Mouse (Mus musculus) forebrain, embryonic 13.5 days (tissue): ENCODE results near the gene Cit. TPM values are rescaled to one million over a fixed set of nuclear protein-coding genes. Genes with fewer than 3 reads are reported as not detected.

ENCODE experiments used
- ATAC-seq: fragments of 200-750 bp; cut with Nextera tagmentation; 2 replicates; pipeline ENCODE4 v1.8.0; 2017
- H3K27ac ChIP-seq: fragments of 300-500 bp; sonication (generic); 2 replicates; pipeline ENCODE4 v1.5.1; 2015; ENCODE audit warnings: inconsistent platforms, mild to moderate bottlenecking, moderate library complexity
- H3K27me3 ChIP-seq: fragments of 300-500 bp; sonication (generic); 2 replicates; pipeline ENCODE4 v1.6.1; 2015; ENCODE audit warnings: mild to moderate bottlenecking, inconsistent platforms
- H3K36me3 ChIP-seq: fragments of 300-500 bp; sonication (generic); 2 replicates; pipeline ENCODE4 v1.6.1; 2015; ENCODE audit warnings: mild to moderate bottlenecking, inconsistent platforms; ENCODE audit not compliant: poor library complexity, severe bottlenecking
- H3K4me1 ChIP-seq: fragments of 300-500 bp; sonication (generic); 2 replicates; pipeline ENCODE4 v1.6.1; 2015; ENCODE audit warnings: inconsistent platforms
- H3K4me2 ChIP-seq: fragments of 300-500 bp; sonication (generic); 2 replicates; pipeline ENCODE4 v1.6.1; 2015; ENCODE audit warnings: inconsistent platforms, mild to moderate bottlenecking, moderate library complexity
- H3K4me3 ChIP-seq: fragments of 300-500 bp; sonication (generic); 2 replicates; pipeline ENCODE4 v1.5.1; 2015; ENCODE audit warnings: mild to moderate bottlenecking, inconsistent platforms
- H3K9ac ChIP-seq: fragments of 300-500 bp; sonication (generic); 2 replicates; pipeline ENCODE4 v1.6.1; 2015; ENCODE audit warnings: mild to moderate bottlenecking, inconsistent platforms
- H3K9me3 ChIP-seq: fragments of 300-500 bp; sonication (generic); replicated peaks from 2 replicates; pipeline ENCODE4 v1.6.1; 2016; ENCODE audit warnings: inconsistent platforms
- WGBS: fragments of 180-500 bp; shearing (Covaris S2); methylation state at CpG from one replicate; pipeline ENCODE4 v1.1.7; 2015; 5-methylcytosine and 5-hydroxymethylcytosine counted together
- polyA plus RNA-seq: library from polyadenylated mRNA; unstranded; fragments of >200 nt; fragmentation: Nextera tagmentation; extraction: Ambion mirVana; gene quantifications from 2 replicates; pipeline ENCODE4 v1.2.1, GENCODE M21; 2015

The Cit gene
- polyA plus RNA-seq, 1 experiment from 2014 or later, result 30.8 TPM

DNA sequence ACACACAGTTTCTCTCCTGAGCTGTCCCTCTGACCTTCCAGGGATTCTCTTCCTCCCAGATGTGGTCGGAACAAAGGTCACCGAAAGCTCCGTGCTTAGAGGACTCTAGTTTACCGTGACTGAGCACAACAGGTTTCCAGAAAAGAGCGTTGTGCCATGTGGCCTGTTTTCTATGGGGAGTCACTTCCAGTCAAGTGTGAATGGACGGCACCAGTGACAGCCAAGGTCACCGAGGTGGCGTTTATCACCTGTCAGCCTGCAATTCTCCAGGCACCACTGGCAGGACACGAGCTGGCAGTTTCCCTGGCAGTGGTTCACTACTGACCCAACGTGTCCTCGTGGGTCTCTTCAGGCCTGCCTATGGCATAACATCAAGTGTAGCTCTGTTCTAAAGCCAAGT lies 174.3 kb downstream of the Cit start:
- H3K4me1 ChIP-seq, result peaks cover 22% of the 10 kb centered on the region
- H3K9ac ChIP-seq, result no peak overlapping the region
- no peaks in the 10 kb centered on the region for H3K27me3 ChIP-seq
- no peak for ATAC-seq
- 89% methylated on average over 11 of the region's 11 CpGs for WGBS
- no peak overlapping the region for H3K4me3 ChIP-seq
- H3K9me3 ChIP-seq, result no peaks in the 10 kb centered on the region
- peaks cover 81% of the 10 kb centered on the region for H3K36me3 ChIP-seq
- H3K27ac ChIP-seq, result no peak overlapping the region
- H3K4me2 ChIP-seq, result no peak overlapping the region

DNA sequence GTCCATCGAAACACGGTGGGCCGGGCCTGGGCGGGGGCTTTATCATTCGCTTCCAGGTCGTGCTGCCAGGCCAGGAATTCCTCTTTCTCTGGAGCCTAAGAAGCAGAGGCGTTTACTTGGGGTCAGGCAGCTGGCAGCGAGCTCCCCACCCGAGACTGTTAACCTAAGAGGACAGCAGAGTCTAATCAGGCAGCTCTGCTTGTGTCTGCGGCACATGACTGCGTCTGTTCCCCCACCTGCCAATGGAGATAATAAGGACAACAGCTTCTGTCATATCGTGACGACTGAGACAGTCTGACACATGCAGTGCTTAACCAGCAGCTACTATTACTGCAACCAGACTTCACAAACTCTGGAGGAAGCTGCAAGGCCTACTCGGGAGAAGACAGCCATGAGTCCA lies 176.5 kb downstream of the Cit start:
- Histone ChIP-seq H3K4me2 (no peak overlapping the region), H3K9ac (no peak overlapping the region), H3K27me3 (no peaks in the 10 kb centered on the region), H3K36me3 (peaks cover 60% of the 10 kb centered on the region), H3K4me3 (no peak overlapping the region), H3K9me3 (no peaks in the 10 kb centered on the region), H3K4me1 (peaks cover 25% of the 10 kb centered on the region), H3K27ac (no peak overlapping the region)
- WGBS, result 94% methylated on average over 14 of the region's 14 CpGs
- ATAC-seq, result no peak

DNA sequence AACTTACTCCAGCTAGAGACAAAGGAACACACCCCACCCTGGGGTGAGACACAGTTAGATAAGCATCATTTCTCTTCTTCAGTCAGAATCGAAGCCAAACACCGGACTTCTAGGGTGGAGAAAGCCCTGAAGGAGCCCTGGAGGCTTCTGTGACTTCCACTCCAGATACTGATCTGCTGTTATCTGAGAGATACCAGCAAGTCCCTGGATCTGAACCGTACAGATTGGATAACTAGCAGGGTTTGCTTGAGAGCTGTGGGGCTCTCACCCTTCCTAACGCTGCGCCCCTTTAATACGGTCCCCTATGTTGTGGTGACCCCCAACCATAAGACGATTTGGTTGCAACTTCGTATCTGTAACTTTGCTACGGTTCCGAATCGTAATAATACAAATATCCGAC lies 177.1 kb downstream of the Cit start:
- WGBS, result 95% methylated on average over 12 of the region's 12 CpGs
- H3K27ac ChIP-seq, result no peak overlapping the region
- H3K4me3 ChIP-seq, result no peak overlapping the region
- H3K9ac ChIP-seq, result no peak overlapping the region
- ATAC-seq, result no peak
- no peaks in the 10 kb centered on the region for H3K27me3 ChIP-seq
- H3K4me2 ChIP-seq, result peak overlapping the region; percentile 83
- H3K4me1 ChIP-seq, result peaks cover 25% of the 10 kb centered on the region
- no peaks in the 10 kb centered on the region for H3K9me3 ChIP-seq
- peaks cover 54% of the 10 kb centered on the region for H3K36me3 ChIP-seq

DNA sequence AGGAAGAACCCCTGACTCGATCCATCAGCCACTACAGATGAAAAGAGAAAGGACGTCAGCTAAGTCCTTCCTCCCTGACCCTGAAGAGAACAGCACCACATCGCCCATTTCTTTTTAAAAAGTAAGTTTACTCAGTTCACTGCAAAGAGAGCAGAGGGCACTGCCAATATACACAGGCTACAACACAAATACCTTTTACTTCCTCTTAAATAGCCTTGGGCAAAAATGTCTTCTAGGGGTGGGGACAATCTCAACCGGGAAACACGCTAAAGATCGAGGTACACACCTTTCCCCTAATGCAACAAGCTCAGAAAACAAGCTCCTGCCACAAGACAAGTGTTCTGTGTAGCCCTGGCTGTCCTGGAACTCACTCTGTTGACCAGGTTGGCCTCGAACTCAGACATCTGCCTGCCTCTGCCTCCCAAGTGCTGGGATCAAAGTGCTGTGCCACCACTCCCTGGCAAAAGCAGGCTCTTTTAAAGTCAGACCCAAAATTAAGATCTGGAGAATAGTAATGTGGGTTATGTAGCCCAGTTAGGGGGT lies 177.7 kb downstream of the Cit start:
- Histone ChIP-seq H3K4me3 (peak overlapping the region; percentile 83), H3K4me1 (peaks cover 25% of the 10 kb centered on the region), H3K9ac (peak overlapping the region; percentile 84; the same call in 1 of the 2 replicates), H3K27ac (no peak overlapping the region), H3K27me3 (no peaks in the 10 kb centered on the region), H3K4me2 (peak overlapping the region; percentile 83), H3K9me3 (no peaks in the 10 kb centered on the region), H3K36me3 (peaks cover 48% of the 10 kb centered on the region)
- no peak for ATAC-seq
- 87% methylated on average over 7 of the region's 7 CpGs for WGBS

DNA sequence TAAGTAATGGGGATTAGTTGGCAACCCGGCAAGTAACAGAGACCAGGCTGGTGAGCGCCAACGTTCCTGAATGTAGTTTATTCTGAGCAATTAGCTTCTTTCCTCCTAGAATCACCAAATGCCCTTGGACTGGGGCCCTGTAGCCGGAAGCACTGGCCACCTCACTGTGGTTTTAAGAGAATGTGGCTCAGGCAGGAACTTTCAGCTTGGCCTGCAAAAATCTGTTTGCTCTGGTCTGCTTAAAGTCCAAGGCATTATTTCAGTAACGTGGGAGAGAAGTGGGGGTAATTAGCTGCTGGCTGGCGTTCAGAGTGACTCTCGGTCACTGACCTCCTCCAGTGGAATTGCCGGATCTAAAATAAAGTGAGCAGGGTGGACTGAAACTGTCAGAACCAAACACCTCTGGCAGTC lies 178.2 kb downstream of the Cit start:
- H3K4me1 ChIP-seq, result peaks cover 25% of the 10 kb centered on the region
- peak overlapping the region; percentile 84 for H3K9ac ChIP-seq
- peak overlapping the region; percentile 77; the same call in 1 of the 2 replicates for H3K27ac ChIP-seq
- WGBS, result 7% methylated on average over 8 of the region's 8 CpGs
- peak overlapping the region; percentile 83 for H3K4me2 ChIP-seq
- peak overlapping the region; percentile 83 for H3K4me3 ChIP-seq
- no peak for ATAC-seq
- peaks cover 43% of the 10 kb centered on the region for H3K36me3 ChIP-seq
- no peaks in the 10 kb centered on the region for H3K9me3 ChIP-seq
- H3K27me3 ChIP-seq, result no peaks in the 10 kb centered on the region

DNA sequence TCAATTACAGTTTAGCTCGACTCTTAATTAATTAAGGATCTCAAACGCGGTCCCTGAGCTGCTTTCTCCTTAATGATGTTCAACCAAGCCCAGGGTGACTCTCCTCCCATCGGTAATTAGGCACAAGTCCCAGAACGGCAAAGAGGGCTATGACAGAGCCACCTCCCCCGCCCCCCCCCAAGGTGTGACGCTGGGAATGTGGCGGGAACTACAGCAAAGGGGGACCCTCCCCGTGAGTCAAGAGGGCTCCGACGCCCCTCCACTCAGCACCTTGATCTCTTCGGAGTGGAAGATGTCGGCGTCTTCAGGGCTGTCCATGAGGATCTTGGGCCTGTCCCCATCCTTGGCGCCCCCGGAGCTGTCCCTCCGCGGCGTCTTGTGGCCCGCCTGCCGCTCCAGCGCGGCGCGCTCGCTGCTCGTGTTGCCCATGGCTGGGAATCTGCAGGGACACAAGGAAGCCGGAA lies 178.8 kb downstream of the Cit start:
- Histone ChIP-seq H3K27ac (peak overlapping the region; percentile 77), H3K4me2 (peak overlapping the region; percentile 83), H3K27me3 (no peaks in the 10 kb centered on the region), H3K9ac (peak overlapping the region; percentile 84), H3K4me1 (peaks cover 25% of the 10 kb centered on the region), H3K4me3 (peak overlapping the region; percentile 83), H3K9me3 (no peaks in the 10 kb centered on the region), H3K36me3 (peaks cover 37% of the 10 kb centered on the region)
- ATAC-seq, result peak; percentile 67
- WGBS, result under 1% methylated on average over 27 of the region's 28 CpGs

DNA sequence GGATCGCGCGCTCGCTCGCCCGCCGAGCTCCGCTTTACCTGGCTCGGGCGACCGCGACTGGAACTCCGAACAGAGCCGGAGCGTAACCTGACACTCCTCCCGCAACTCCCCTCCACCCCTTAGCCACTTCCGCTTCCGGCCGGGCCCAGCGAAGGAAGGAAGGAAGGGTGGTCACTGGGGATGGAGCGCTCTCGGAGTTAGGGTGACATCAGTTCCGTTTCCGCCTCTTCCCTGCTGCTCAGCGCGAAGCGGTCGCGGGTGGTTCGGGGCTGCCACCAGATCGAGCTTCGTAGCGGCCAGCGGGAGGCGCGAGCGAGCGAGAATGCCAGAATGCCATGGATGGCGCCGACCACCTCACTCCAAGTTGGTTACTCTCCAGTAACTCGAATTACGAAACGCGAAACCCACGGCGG lies 179.3 kb downstream of the Cit start, which contains the start of gene Prkab1:
Gene Prkab1 (minus strand): TSS at position 182 of the 413 bp plus-strand sequence.
- Histone ChIP-seq H3K27ac (peak within 1 kb of the TSS; percentile 77), H3K4me3 (peak within 1 kb of the TSS; percentile 83), H3K36me3 (peaks cover 32% of the 10 kb centered on the region), H3K9ac (peak within 1 kb of the TSS; percentile 84), H3K4me2 (peak within 1 kb of the TSS; percentile 83), H3K27me3 (0 out of 2 replicates have a peak, but pooled peaks cover 3% of the 10 kb centered on the region), H3K4me1 (peaks cover 25% of the 10 kb centered on the region), H3K9me3 (no peaks in the 10 kb centered on the region)
- peak; percentile 98 for ATAC-seq
- WGBS, result under 1% methylated on average over 42 of the region's 46 CpGs

DNA sequence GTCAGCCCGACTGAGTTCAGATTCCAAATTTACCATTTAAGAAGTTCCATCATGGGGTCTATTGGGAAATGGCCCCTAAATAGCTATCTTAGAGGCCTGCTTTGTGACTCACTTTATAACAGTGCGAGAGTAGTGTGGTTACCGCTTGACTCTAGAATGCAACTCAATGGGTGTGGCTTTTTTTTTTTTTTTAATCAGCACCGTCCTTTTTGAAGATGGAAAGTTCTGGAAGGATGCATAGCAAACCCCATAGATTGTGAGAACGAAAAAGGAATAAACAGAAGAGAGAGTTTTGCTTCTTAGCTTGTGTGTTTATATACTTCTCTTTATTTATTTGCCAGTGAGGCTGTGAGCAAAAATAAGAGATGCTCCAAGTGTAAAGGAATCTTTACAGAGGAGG lies 181.0 kb downstream of the Cit start:
- Histone ChIP-seq H3K4me2 (no peak overlapping the region), H3K27ac (no peak overlapping the region), H3K9ac (no peak overlapping the region), H3K9me3 (no peaks in the 10 kb centered on the region), H3K27me3 (peaks cover 17% of the 10 kb centered on the region), H3K4me3 (no peak overlapping the region), H3K36me3 (peaks cover 14% of the 10 kb centered on the region), H3K4me1 (peaks cover 31% of the 10 kb centered on the region)
- no peak for ATAC-seq
- WGBS, result 91% methylated on average over 5 of the region's 5 CpGs

DNA sequence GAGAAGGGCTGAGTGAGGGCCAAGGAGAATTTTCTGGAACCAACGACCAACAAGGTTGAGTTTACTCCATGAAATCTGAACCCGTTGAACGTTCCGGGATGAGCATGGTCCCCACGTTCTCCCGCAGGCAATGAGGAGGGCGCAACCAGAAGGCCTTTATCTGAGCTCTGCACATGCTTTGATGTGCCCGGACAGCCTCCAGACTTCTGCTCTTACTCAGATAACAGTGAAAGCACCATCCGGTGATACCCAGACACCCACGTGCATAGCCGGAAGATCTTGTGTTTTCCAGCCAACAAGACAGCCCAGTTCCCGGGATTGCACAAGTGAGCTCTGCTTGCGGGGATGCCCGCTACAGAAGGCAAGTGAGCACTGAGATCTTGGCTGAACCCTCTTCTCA lies 181.5 kb downstream of the Cit start:
- no peak overlapping the region for H3K4me3 ChIP-seq
- H3K9me3 ChIP-seq, result no peaks in the 10 kb centered on the region
- H3K4me2 ChIP-seq, result no peak overlapping the region
- no peak overlapping the region for H3K27ac ChIP-seq
- no peak for ATAC-seq
- H3K4me1 ChIP-seq, result peaks cover 31% of the 10 kb centered on the region
- WGBS, result 94% methylated on average over 14 of the region's 14 CpGs
- H3K9ac ChIP-seq, result no peak overlapping the region
- H3K36me3 ChIP-seq, result peaks cover 9% of the 10 kb centered on the region; the same call in 1 of the 2 replicates
- H3K27me3 ChIP-seq, result peaks cover 17% of the 10 kb centered on the region

DNA sequence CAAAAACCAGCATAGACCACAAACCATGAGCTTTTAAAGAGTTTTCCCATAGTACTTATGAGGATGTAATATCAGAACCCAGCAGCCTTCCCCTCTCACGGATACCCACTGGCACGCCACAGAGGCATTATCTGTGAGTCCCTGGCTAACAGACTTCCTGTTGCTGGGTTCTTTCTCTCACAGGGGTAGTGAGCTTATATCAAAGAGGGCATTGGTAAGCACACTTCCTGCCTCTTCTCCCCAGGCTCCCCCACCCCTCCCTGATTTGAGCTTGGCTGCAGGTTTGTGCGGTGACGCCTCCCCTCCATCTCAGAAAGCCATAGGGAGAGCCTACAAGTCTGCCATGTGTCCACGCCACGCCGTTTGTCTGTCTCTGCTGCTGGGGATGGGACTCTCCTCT lies 184.0 kb downstream of the Cit start:
- ATAC-seq, result no peak
- Histone ChIP-seq H3K27ac (no peak overlapping the region), H3K27me3 (peaks cover 17% of the 10 kb centered on the region), H3K9me3 (no peaks in the 10 kb centered on the region), H3K9ac (no peak overlapping the region), H3K4me2 (no peak overlapping the region), H3K4me1 (peaks cover 9% of the 10 kb centered on the region), H3K4me3 (no peak overlapping the region), H3K36me3 (no peaks in the 10 kb centered on the region)
- whole genome bisulfite sequencing, result 80% methylated on average over 7 of the region's 7 CpGs

DNA sequence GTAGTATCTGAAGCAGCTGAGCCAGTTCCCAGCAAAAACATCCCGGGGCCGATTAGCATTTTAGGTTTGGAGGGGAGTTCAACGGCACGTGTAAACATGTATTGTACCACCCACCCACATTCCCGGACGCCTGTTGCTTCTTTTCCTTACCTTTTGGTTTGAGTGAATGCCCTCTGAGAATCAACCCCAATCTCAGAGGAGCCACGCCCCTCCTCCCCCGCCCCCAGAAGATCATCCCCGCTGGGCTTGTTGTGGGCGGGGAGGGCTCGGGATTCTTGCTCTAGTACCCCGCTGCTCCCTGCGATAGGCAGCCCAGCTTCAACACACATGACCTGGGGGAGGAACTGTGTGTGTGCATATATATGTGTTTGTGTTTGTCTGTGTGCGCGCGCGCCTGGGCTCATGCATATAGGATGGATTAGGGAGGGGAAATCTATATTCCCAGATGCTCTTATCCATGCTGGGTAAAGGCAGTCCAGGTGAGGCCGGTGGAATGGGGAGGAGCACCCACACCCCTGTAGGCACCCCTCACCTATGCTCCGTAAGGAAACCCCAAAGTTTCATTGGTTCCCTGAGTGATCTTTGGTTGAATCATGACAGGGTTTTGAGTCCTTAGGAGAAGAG lies 185.6 kb downstream of the Cit start:
- Histone ChIP-seq H3K4me1 (peaks cover 6% of the 10 kb centered on the region), H3K27ac (no peak overlapping the region), H3K9me3 (no peaks in the 10 kb centered on the region), H3K4me3 (no peak overlapping the region), H3K9ac (no peak overlapping the region), H3K36me3 (no peaks in the 10 kb centered on the region), H3K27me3 (peaks cover 17% of the 10 kb centered on the region), H3K4me2 (peak overlapping the region; percentile 46)
- ATAC-seq, result no peak
- 4% methylated on average over 19 of the region's 19 CpGs for WGBS

DNA sequence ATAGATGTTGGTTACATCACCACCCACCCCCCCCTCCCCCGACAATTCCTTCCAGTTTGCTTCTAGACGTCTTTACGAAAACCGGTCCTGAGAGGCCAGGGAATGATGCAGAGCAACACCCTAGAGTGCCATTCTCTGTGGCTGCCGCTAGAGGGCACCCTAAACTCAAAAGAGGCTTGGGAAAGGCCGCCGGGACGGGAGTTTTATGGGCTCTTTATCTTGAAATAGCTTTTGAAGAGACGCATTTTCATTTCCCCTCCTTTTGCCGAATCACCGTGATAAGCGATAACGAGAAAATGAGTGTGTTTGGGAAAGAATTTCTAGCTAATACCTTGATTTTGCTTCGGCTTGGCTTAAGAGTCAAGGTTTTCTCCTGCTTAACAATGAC lies 186.1 kb downstream of the Cit start:
- H3K9me3 ChIP-seq, result no peaks in the 10 kb centered on the region
- H3K9ac ChIP-seq, result no peak overlapping the region
- H3K4me1 ChIP-seq, result peaks cover 6% of the 10 kb centered on the region
- H3K4me2 ChIP-seq, result peak overlapping the region; percentile 46
- H3K27me3 ChIP-seq, result peaks cover 17% of the 10 kb centered on the region
- no peaks in the 10 kb centered on the region for H3K36me3 ChIP-seq
- H3K4me3 ChIP-seq, result no peak overlapping the region
- 4% methylated on average over 14 of the region's 14 CpGs for WGBS
- no peak overlapping the region for H3K27ac ChIP-seq
- no peak for ATAC-seq
